Mouse (Mus musculus) erythroblast, embryonic 14.5 days (primary cell): ENCODE results near the gene Mc1r.

Experiments used
- GATA1 ChIP-seq: IDR thresholded peaks from 2 replicates; pipeline ENCODE4 v1.6.1; 2012; ENCODE audit warnings: low read length, inconsistent platforms, mixed read lengths
- TAL1 ChIP-seq: IDR thresholded peaks from 3 replicates; pipeline ENCODE4 v1.6.1; 2012; ENCODE audit warnings: low read length, inconsistent platforms, mixed read lengths

DNA sequence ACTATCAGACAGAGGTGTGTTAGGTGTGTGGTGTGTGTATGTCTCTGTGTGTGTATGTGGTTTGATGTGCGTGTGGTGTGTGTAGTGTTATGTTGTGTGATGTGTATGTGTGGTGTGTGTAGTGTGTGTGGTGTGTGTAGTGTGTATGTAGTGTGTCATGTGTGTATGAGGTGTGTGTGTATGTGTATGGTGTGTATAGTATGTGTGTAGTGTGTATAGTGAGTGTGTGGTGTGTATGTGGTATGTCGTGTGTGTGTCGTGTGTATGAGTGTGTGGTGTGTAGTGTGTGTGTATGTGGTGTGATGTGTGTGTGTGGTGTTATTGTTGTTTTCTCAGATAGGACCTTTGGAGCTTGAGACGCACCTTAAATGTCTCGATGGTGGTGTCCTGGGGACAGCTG lies 35.4 kb downstream of the Mc1r start:
- TF ChIP-seq GATA1 (no peak), TAL1 (no peak)
